Mouse (Mus musculus): ENCODE results near the gene Stag3. TPM values are rescaled to one million over a fixed set of nuclear protein-coding genes. Genes with fewer than 3 reads are reported as not detected.

Stag3 gene
- polyA plus RNA-seq, 2 experiments = 5.6 to 18.8 TPM

GRCm38 (mm10) chr5:138262582-138263240 is 17.3 kb upstream of the Stag3 start:
- no peaks in the 10 kb centered on the region for H3K9me3 ChIP-seq (ENCODE audit: control insufficient read depth, low read length)
- no peaks in the 10 kb centered on the region for H3K27me3 ChIP-seq (ENCODE audit: control insufficient read depth, insufficient read depth, low read length)
- 67% methylated on average over 18 of the region's 18 CpGs for WGBS
- DNase-seq (ENCODE audit: low spot score) (no peak), ATAC-seq (ENCODE audit: low FRiP score, low read depth) (no peak)
- peaks cover 13% of the 10 kb centered on the region for H3K4me1 ChIP-seq (ENCODE audit: control insufficient read depth, insufficient read depth, low read length)
- no peak for TF ChIP-seq POLR2A (IDR thresholded peaks at IDR 0.05; ENCODE audit: borderline replicate concordance, extremely low read depth, insufficient read depth, insufficient read length)
- peaks cover 46% of the 10 kb centered on the region for H3K36me3 ChIP-seq (ENCODE audit: control insufficient read depth, insufficient read depth, low read length)
- peak overlapping the region; percentile 97 for H3K4me2 ChIP-seq (replicated peaks; ENCODE audit: low read depth, low read length, severe bottlenecking)
- H3K4me3 ChIP-seq (replicated peaks; ENCODE audit: low read length) = peak overlapping the region; percentile 93
- H3K9ac ChIP-seq (ENCODE audit: low read depth, low read length, severe bottlenecking) = peak overlapping the region; percentile 90
- no peak overlapping the region for H3K27ac ChIP-seq (replicated peaks; ENCODE audit: low read depth, low read length)

- peak; percentile 84; the same call in 1 of the 2 replicates for TF ChIP-seq POLR2A (IDR thresholded peaks at IDR 0.05; ENCODE audit: borderline replicate concordance, extremely low read depth, insufficient read depth, insufficient read length)
- Histone ChIP-seq H3K27me3 (ENCODE audit: control insufficient read depth, insufficient read depth, low read length) (no peaks in the 10 kb centered on the region), H3K9ac (ENCODE audit: low read depth, low read length, severe bottlenecking) (peak within 1 kb of the TSS; percentile 90), H3K4me1 (ENCODE audit: control insufficient read depth, insufficient read depth, low read length) (peaks cover 13% of the 10 kb centered on the region), H3K27ac (replicated peaks; ENCODE audit: low read depth, low read length) (peak within 1 kb of the TSS; percentile 48), H3K36me3 (ENCODE audit: control insufficient read depth, insufficient read depth, low read length) (peaks cover 38% of the 10 kb centered on the region), H3K4me2 (replicated peaks; ENCODE audit: low read depth, low read length, severe bottlenecking) (peak within 1 kb of the TSS; percentile 97), H3K9me3 (ENCODE audit: control insufficient read depth, low read length) (no peaks in the 10 kb centered on the region), H3K4me3 (replicated peaks; ENCODE audit: low read length) (peak within 1 kb of the TSS; percentile 93)
- DNase-seq (ENCODE audit: low spot score) = peak; percentile 95
- ATAC-seq (ENCODE audit: low FRiP score, low read depth) = peak; percentile 93
- WGBS = under 1% methylated on average over 56 of the region's 71 CpGs
Measured at GRCm38 (mm10) chr5:138263260-138264206, 16.5 kb upstream of the Stag3 start, which contains the start of gene BC037034. Gene BC037034 (minus strand): TSS chr5:138264033.

- Histone ChIP-seq H3K9me3 (ENCODE audit: control insufficient read depth, low read length) (no peaks in the 10 kb centered on the region), H3K9ac (ENCODE audit: low read depth, low read length, severe bottlenecking) (peak overlapping the region; percentile 90), H3K4me3 (replicated peaks; ENCODE audit: low read length) (peak overlapping the region; percentile 93), H3K4me1 (ENCODE audit: control insufficient read depth, insufficient read depth, low read length) (peaks cover 13% of the 10 kb centered on the region), H3K4me2 (replicated peaks; ENCODE audit: low read depth, low read length, severe bottlenecking) (peak overlapping the region; percentile 97), H3K36me3 (ENCODE audit: control insufficient read depth, insufficient read depth, low read length) (peaks cover 31% of the 10 kb centered on the region), H3K27me3 (ENCODE audit: control insufficient read depth, insufficient read depth, low read length) (no peaks in the 10 kb centered on the region), H3K27ac (replicated peaks; ENCODE audit: low read depth, low read length) (peak overlapping the region; percentile 48; the same call in 1 of the 2 replicates)
- ATAC-seq (ENCODE audit: low FRiP score, low read depth) (no peak), DNase-seq (ENCODE audit: low spot score) (no peak)
- TF ChIP-seq POLR2A (IDR thresholded peaks at IDR 0.05; ENCODE audit: borderline replicate concordance, extremely low read depth, insufficient read depth, insufficient read length) = no peak
- 13% methylated on average over 6 of the region's 6 CpGs for WGBS
Measured at GRCm38 (mm10) chr5:138264207-138264578, 15.8 kb upstream of the Stag3 start.

GRCm38 (mm10) chr5:138265712-138266111 is 14.3 kb upstream of the Stag3 start:
- Histone ChIP-seq H3K9me3 (ENCODE audit: control insufficient read depth, low read length) (no peaks in the 10 kb centered on the region), H3K27me3 (ENCODE audit: control insufficient read depth, insufficient read depth, low read length) (no peaks in the 10 kb centered on the region), H3K4me1 (ENCODE audit: control insufficient read depth, insufficient read depth, low read length) (peaks cover 13% of the 10 kb centered on the region), H3K4me3 (replicated peaks; ENCODE audit: low read length) (no peak overlapping the region), H3K4me2 (replicated peaks; ENCODE audit: low read depth, low read length, severe bottlenecking) (no peak overlapping the region), H3K9ac (ENCODE audit: low read depth, low read length, severe bottlenecking) (no peak overlapping the region), H3K27ac (replicated peaks; ENCODE audit: low read depth, low read length) (no peak overlapping the region), H3K36me3 (ENCODE audit: control insufficient read depth, insufficient read depth, low read length) (peaks cover 16% of the 10 kb centered on the region)
- no peak for TF ChIP-seq POLR2A (IDR thresholded peaks at IDR 0.05; ENCODE audit: borderline replicate concordance, extremely low read depth, insufficient read depth, insufficient read length)
- WGBS = 95% methylated on average over 4 of the region's 4 CpGs
- DNase-seq (ENCODE audit: low spot score) = no peak
- no peak for ATAC-seq (ENCODE audit: low FRiP score, low read depth)

GRCm38 (mm10) chr5:138267114-138267513 is 12.9 kb upstream of the Stag3 start:
- peaks cover 22% of the 10 kb centered on the region for H3K4me1 ChIP-seq (ENCODE audit: control insufficient read depth, insufficient read depth, low read length)
- ATAC-seq (ENCODE audit: low FRiP score, low read depth) (no peak), DNase-seq (ENCODE audit: low spot score) (no peak)
- no peak overlapping the region for H3K9ac ChIP-seq (ENCODE audit: low read depth, low read length, severe bottlenecking)
- no peak overlapping the region for H3K4me2 ChIP-seq (replicated peaks; ENCODE audit: low read depth, low read length, severe bottlenecking)
- 87% methylated on average over 3 of the region's 3 CpGs for WGBS
- H3K9me3 ChIP-seq (ENCODE audit: control insufficient read depth, low read length) = no peaks in the 10 kb centered on the region
- peaks cover 2% of the 10 kb centered on the region; the same call in 1 of the 2 replicates for H3K36me3 ChIP-seq (ENCODE audit: control insufficient read depth, insufficient read depth, low read length)
- no peak for TF ChIP-seq POLR2A (IDR thresholded peaks at IDR 0.05; ENCODE audit: borderline replicate concordance, extremely low read depth, insufficient read depth, insufficient read length)
- H3K27me3 ChIP-seq (ENCODE audit: control insufficient read depth, insufficient read depth, low read length) = no peaks in the 10 kb centered on the region
- H3K27ac ChIP-seq (replicated peaks; ENCODE audit: low read depth, low read length) = no peak overlapping the region
- H3K4me3 ChIP-seq (replicated peaks; ENCODE audit: low read length) = no peak overlapping the region
